Mouse (Mus musculus) thymus, adult 18-20 months (tissue): Measurements from ENCODE around the gene Acsf3.

Experiments
- DNase-seq, 2 experiments: peaks; one replicate each; pipeline ENCODE4 v3.0.0; 2022; ENCODE audit warnings: mixed read lengths in 2 of 2

Acsf3 gene

GRCm38 (mm10) chr8:122762731-122763266, 12.5 kb upstream of the Acsf3 start:
- no peak for DNase-seq

- no peak for DNase-seq
Observed at GRCm38 (mm10) chr8:122763267-122763738, 12.0 kb upstream of the Acsf3 start.

DNA sequence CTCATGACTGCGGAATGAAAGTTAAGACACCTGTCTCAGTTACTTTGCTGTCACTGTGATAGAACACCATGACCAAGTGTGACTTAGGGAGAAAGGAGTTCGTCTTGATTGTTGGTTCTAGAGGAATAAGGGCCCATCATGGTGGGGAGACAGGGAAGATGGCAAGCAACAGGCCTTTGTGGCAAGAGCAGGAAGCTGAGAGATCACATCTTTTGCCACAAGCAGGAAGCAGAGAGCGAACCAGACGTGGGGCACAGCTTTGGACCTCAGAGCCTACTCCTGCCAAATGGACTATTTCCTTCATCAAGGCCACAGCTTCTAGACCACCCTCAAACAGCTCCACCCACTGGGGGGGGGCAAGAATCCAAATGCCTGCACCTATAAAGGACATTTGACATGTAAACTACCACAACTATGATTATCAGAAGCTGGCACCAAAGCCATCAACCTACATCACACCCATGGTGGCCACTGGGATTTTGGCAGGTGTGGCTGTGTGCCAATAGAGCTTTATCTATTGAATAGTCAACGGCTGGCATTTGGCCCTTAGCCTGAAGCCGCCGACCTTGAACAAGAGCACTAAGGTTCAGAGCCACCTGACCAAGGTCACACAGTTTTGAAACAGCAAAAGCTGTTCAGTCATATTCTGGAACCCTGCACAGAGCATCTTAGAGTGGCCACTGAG, 10.4 kb upstream of the Acsf3 start:
- DNase-seq, result no peak

- peak; percentile 45 to 70 for DNase-seq
Observed at GRCm38 (mm10) chr8:122766189-122766588, 9.1 kb upstream of the Acsf3 start.

DNA sequence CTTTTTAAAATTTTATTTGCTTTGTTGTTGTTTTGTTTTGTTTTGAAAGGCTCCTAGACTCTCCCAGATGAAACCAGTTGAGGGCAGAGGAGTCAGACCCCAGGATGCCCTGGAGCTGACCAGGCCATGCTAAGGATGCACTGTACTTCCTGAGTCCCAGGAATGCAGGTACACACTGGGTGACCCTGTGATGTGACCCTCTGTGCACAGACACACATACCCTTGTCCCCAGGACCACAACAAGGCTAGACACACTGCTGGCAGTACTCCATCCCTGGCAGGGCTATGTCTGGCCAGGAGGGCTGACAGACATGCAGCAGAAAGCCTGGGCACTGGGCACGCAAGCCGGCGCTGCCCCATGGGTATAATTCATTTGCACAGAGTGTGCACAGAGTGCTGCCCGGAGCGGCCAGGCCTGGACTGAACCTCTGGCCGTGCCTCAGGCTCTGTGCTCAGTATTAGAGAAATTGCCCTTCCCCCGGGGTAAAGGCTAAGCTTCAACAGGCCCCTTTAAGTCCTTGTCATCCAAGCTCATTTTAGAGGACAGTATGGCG, 8.6 kb upstream of the Acsf3 start:
- DNase-seq, result no peak

GRCm38 (mm10) chr8:122767229-122767628, 8.1 kb upstream of the Acsf3 start:
- no peak for DNase-seq

DNA sequence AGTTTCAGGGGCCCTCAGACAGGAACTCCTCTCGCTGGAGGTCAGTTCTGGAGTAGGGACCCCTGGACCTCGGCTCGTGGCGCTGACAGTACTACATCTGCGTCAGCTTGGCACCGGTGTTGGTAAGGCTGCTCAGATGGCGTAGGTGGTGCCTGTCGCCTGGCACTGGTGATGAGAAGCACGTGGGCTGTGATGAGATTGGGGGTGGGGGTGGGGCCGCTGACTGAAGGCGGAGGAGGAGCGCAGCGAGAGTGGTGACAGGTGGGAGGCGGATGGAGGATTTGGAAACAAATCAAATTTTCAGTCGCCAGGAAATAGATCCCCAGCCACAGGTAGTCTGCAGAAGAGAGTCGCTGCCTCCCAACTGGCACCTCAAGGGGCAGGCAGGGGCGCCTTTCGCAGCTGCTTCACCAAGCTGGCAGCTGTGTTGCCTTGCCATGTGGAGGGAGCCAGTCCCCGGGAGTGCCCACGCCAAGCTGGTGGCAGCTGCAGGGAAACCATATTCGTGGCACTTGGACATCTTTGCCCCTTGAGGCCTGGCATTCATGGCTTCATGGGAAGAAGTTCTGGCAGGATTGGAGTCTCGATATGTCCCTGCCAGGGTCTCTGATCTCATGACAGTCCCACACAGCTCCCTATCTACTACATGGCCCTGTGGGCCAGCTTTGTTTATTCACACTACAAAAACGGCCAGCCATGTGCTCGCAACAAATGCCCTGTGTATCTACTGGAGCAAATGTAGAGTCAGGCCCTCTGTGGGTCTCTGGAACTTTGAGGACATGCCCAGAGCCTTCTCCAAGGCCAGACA, 5.8 kb upstream of the Acsf3 start:
- DNase-seq, result peak; percentile 57 to 69

DNA sequence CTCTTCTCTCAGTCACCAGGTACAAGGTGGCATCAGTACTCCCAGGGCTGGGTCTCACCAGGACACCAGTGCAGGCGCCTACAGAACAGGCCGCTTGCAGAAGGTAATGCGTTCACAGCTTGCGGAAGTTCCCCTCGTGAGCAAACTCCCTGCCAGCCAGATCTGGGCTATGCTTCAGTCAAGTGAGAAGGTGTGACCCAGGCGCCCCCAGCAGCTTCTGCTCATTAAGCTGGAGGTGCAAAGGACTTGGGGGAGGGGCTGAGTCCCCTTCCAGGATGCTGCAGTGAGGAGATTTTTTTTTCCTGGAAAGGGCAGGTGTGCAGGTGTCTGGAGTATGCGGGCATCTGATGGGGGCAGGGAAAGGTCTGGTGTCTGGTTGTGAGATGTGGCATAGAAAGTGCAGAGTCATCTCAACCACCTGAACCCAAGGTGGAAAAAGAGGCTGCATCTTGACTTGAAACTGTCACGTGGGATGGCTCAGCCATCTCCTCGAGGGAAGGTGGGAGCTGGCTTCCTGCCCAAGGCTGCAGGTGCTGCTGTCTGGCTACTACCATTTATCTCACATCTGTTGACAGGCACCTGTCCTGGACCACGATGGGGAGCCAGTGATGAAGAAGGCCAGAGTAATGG, 2.7 kb upstream of the Acsf3 start:
- DNase-seq, result peak; percentile 66 to 77

GRCm38 (mm10) chr8:122777701-122778100, 2.4 kb downstream of the Acsf3 start:
- no peak for DNase-seq

DNA sequence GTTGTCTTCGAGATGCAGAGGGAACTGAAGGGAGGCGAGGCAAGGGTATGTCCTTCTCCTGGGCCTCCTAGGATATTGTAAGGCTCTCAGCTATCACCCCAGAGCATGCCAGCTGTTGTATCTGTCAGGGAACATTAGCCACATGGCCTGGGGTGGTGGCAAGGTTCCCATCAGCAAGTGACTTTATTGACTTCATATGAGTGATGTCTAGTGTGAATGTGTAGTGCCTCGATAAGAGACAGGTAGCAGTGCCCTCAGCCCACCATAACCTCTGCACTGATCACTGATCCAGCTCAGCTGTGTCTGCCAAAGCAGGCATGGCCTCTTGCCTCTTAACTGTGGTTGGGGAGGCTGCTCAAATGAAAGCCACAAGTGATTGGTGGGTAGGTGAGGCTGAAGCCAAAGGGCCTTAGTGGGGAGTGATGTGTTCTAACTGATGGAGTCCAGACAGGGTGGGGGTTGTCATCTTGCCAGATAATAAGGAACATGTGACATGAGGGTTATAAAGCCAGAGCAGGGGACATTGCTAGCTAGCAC, 3.5 kb downstream of the Acsf3 start:
- no peak for DNase-seq

DNA sequence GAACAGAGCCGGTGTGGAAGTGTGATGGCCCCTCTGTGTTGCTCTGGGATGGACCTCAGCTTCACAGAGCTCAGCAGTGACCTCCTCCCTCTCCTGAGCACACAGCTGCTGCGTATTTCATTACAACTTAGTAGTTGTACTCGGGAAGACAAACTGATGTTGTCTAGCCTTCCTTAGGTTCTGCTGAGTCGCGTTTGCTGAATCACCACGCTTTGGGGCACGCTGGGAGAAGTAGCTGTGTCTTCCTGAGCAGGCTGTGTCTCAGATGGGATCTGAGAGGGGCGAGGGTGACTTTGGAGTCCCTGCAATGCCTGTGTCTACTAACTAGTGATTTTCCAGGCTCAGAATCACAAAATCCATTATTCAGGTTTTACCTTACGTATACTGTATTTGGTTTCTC, 4.0 kb downstream of the Acsf3 start:
- DNase-seq, result no peak

DNA sequence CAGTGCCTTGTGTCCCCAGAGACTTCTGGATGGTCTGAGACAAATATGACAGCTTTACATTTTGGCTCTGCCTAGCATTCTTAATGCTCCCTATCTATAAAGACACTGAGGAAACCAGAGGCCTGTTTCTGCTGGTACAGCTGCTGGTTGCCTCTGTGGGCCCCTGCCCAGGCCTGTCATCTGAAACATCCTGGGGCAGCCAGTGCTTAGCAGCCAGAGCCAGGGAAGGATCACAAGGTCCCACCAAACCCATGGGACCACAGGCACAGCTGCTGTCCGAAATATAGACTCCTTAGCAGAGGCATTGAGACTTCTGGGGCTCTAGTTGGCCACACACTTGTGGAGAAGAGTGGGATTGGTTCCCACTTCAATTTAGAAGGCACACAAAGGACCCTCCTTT, 9.5 kb downstream of the Acsf3 start:
- DNase-seq, result no peak

DNA sequence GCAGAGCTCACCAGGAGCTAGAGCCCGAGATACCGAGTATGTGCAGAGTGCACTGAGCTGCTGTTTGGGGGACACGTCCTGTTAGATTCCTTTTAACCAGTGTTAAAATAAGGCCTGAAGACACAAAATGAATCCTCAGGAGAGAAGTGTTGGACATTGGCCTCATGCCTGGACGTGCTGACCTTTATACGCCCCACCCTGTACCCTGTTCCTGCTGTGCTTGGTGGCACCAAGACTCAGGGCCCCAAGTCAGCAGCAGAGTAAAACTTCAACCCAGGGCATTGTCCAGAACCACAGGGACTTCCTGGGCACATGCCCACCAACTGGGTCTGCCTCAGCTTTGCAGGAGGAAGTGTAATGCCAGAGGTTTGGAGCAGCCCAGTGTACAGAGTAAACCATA, 14.5 kb downstream of the Acsf3 start:
- DNase-seq, result no peak

- no peak for DNase-seq
Observed at GRCm38 (mm10) chr8:122793375-122794174, 18.3 kb downstream of the Acsf3 start.

DNA sequence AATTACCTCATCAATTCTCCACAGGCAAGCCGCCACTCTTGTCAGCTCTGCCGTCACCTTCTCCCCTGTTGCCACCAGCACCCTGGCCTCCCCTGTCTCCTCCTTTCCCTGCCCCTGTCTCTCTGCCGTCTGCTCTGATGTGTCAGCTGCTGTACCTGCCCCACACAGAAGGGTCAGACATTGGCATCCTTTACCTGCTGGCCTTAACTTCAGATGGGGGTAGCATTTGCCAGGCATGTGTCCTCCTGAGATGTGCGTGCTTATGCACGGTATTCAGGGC, 18.8 kb downstream of the Acsf3 start:
- no peak for DNase-seq

GRCm38 (mm10) chr8:122803906-122804761, 28.8 kb downstream of the Acsf3 start:
- no peak for DNase-seq

GRCm38 (mm10) chr8:122805349-122805748, 30.1 kb downstream of the Acsf3 start:
- no peak for DNase-seq

- DNase-seq, result peak; percentile 40 to 50
Observed at GRCm38 (mm10) chr8:122806956-122807538, 31.8 kb downstream of the Acsf3 start.

DNA sequence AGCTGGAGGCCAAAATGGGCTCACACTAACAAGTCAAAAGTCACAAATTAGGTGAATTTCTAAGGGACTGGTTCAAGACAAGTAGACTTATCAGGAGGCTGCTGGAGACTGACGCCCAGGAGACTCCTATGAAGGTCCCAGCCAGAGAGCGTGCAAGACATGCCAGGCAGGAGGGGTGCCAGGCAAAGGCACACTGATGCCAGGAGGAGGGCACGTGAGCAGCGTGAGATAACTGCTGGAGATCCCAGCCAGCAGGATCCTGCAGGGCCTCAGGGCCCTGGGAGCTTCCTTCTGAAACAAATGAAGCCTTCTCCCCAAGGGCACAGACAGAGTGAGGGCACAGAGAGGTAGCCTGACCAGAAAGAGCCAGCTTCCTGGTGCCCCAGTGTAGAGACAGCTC, 32.6 kb downstream of the Acsf3 start:
- no peak for DNase-seq

DNA sequence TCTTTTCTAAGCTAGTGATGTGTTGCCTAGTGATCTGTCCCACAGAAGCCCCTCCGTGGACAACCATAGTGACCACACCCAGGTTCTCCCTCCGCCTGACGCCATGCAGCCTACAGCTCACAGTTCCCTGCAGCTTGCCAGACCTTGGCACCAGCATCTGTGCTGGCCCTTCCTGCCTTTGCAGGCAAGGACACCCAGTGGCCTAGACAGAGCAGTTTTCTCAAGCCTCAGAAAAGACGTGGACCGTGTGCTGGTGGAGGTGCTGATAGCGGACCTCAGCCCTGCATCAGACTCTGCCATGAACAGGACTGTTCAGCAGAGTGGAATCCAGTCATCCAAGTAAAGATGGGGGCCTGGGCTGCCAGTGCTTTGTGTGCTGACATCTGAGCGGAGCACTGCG, 35.1 kb downstream of the Acsf3 start:
- no peak for DNase-seq
